Mouse (Mus musculus) ES-Bruce4 (cell line): ENCODE measurements around the gene Ryr1.

Experiments
- CTCF ChIP-seq: IDR thresholded peaks from one replicate; pipeline ENCODE4 v1.8.1; 2011; ENCODE audit warnings: low read depth, low read length
- EP300 ChIP-seq: IDR thresholded peaks from 2 replicates; pipeline ENCODE4 v1.6.1; 2011; ENCODE audit warnings: low read depth, low read length; ENCODE audit not compliant: insufficient read depth
- POLR2A ChIP-seq: IDR thresholded peaks from one replicate; pipeline ENCODE4 v1.8.1; 2011; ENCODE audit warnings: low read length; ENCODE audit not compliant: insufficient read depth

- no peak for TF ChIP-seq POLR2A
- TF ChIP-seq CTCF, result no peak
- TF ChIP-seq EP300, result no peak
Observed at GRCm38 (mm10) chr7:28961584-28961926, 163.4 kb downstream of the Ryr1 start.
